Mouse (Mus musculus) cerebellum, adult (tissue): ENCODE results near the gene Hdac9.

Source experiments
- ATAC-seq: cut with Nextera tagmentation; 2 replicates; pipeline ENCODE4 v1.9.2; 2017; ENCODE audit warnings: mild to moderate bottlenecking, moderate library complexity, mixed read lengths; ENCODE audit not compliant: insufficient number of reproducible peaks, low FRiP score, low TSS enrichment

The Hdac9 gene

GRCm38 (mm10) chr12:34916995-34917394, at the start of gene Hdac9:
TSS of gene Hdac9 (minus strand) at chr12:34917095.
- ATAC-seq, result no peak

DNA sequence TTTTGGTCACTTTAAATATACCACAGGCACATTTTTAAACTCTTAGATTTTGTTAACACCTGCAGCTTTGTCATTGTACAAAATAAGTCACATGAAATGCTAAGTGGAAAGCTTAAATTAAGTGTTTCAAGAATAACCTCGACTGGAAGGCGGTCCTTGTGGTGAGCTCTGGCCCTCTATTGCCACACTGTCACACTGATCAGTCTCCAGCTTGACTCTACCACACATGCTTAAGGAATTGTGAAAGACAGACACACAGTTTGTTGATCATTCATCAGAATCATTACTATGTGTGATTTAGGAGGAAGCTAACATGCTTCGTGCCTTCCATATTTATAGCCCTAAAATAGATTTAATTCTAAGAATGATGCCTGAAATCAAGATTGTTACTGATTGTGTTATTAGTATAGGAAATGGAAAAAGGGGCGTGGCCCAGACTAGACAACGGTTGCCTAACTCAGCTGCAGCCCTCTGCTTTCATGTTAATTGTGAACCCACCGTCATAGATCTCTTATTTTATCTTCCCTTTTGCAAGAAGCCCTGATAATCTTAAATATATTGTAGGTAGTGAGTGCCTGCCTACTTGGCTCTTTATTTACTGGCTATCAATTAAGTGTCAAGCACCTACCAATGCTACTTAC, 32.3 kb upstream of the Hdac9 start:
- no peak for ATAC-seq

GRCm38 (mm10) chr12:34937918-34938317, 21.0 kb upstream of the Hdac9 start:
- no peak for ATAC-seq

- no peak for ATAC-seq
These were observed 8.9 kb downstream of the Hdac9 start for GRCm38 (mm10) chr12:34908008-34908407.

DNA sequence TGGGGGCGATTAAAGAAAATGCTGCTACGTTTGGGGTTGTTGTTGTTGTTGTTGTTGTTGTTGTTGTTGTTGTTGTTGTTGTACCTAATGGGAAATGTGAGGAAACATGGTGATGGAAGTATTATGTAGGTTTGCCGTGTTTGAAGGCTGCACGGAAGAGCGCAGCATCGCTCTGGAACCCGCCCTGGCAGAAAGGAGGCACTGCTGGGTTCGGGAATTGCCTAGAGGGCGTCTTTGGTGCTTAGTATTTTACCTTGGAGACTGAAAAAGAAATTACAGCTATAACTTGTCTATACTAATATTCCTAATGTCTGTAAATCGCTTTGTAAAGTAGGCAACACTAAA, 9.4 kb downstream of the Hdac9 start:
- ATAC-seq, result peak; percentile 76

DNA sequence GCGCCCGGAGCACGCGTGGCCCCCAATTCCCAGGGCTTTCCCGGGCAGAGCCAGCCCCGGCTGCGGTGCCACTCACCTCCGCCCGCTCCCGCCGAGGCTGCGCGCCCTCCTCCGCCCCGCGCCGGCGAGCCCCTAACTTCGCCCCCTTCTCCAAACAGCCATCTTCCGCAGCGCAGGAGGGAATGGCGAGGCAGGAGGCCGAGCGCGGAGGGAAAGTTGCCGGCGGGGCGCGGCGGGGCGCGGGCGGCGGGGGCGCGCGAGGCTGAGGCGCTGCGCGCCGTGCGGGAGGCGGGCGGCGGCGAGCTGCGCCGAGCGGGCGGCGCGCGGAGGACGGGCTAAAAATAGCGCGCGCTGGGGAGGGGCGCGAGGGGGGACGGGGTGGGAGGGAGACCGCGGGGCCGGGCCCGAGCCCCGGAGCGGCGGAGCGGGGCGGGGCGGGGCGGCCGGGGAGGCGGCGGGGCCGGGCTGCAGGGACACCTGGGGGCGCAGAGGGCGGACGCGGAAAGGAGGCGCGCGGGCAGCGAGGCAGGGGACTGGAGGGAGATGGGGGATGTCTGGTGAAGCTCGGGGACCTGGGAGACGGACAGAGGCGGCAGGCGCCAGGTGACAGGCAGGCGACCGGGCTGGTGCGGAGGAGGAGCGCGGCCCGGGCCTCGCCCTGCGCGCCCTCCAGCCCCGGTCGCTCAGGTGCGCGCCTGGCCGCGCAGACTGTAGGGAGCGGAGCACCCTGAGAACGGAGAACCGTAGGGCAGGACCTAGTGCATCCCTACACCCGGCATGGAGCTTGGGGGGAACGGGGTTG, 10.0 kb downstream of the Hdac9 start:
- ATAC-seq, result peak; percentile 85

GRCm38 (mm10) chr12:34906376-34906703, 10.6 kb downstream of the Hdac9 start:
- no peak for ATAC-seq

DNA sequence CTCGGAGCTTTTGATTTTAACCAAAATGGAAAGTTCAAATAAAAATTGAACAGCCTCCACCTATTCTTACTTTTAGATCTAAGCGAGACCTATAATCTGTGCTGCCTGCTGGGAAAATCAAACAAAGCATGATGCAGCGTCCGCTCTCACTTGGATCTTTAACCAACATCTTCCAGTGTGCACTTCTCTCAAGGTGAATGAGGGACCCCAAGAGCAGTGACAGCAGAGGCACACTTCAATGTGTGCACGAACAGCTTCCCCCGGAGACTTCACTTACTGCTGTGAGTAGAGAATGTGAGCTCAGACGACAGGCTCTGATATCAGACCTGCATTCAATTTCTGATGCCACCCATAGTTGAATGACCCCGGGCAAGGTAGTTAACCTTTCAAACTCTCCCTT, 16.7 kb downstream of the Hdac9 start:
- no peak for ATAC-seq

GRCm38 (mm10) chr12:34894867-34895266, 22.0 kb downstream of the Hdac9 start:
- ATAC-seq, result no peak

DNA sequence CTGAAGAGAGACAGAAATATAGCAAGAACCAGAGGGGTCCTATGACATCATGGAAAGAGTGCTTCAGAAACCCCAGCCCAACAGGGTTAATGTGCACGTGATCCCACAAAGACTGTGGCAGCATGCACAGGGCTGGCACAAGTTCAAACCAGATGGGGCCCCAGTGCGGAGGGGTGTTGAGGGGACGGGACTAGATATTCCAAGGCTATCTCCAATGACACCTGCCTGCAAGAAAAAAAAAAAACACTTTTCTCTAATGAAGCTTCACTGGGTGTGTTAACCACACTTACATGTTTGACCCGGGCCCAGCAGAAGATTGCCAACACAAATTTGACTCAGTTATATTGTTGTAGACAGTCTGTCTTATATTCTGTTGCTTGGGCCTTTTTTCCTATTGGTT, 28.2 kb downstream of the Hdac9 start:
- no peak for ATAC-seq

DNA sequence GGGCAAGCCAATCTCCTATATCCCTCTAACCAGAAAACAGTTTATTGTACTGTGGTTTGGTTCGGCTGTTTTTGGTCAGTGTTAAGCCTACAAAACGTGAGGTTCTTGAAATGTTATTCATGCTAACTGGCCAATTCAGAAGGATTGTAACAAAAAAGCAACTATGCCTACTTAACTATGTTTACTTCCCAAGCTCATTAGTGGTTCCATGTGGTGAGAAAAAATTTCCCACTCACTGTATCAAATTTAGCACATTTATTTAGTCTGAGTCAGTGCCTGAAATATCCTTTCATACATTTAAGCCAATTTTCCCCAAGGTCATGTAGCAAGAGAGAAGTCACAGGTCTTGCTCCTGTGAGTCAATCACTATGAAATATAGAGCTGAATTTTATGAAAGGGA, 42.0 kb downstream of the Hdac9 start:
- no peak for ATAC-seq

- ATAC-seq, result no peak
These were observed 45.9 kb downstream of the Hdac9 start for GRCm38 (mm10) chr12:34871028-34871427.

DNA sequence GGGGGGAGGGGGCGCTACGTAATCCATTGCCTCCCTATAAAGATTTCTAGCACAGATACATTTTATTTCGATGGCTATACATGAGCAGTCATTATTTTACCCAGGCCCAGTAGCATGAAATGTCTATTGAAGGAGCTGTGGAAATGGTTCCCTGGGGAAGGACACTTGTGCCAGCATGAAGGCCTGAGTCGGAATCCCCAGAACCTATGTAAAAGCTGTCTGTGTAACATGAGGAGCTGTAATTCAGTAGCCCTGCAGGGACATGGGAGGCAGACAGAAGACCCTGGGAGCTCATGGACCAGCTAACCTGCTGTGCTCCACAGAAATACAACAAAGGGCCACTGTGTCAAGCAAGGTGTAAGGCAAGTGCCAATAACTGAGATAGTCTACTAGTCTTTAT, 75.7 kb downstream of the Hdac9 start:
- no peak for ATAC-seq

GRCm38 (mm10) chr12:34837318-34837717, 79.6 kb downstream of the Hdac9 start:
- no peak for ATAC-seq

- no peak for ATAC-seq
These were observed 80.0 kb downstream of the Hdac9 start for GRCm38 (mm10) chr12:34836864-34837263.

- ATAC-seq, result no peak
These were observed 80.8 kb downstream of the Hdac9 start for GRCm38 (mm10) chr12:34836085-34836484.

DNA sequence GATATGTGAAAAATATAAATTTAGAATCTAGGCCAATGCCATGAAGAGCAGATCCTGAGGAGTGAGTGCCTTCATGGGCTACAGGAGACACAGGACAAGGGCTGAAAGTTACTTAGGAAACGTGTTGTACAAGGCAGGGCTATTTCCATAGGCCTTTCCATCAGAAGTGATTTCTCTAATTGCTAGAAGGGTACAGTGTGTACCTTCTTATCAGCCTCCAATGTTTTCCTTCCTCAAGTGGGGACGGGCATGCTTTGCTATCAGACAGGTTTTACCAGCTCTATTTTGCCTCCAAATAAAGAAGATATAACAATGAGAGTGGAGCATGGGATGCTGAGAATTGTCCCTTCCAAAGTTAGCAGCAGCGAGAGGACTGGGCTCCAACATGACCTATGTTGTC, 81.4 kb downstream of the Hdac9 start:
- no peak for ATAC-seq

DNA sequence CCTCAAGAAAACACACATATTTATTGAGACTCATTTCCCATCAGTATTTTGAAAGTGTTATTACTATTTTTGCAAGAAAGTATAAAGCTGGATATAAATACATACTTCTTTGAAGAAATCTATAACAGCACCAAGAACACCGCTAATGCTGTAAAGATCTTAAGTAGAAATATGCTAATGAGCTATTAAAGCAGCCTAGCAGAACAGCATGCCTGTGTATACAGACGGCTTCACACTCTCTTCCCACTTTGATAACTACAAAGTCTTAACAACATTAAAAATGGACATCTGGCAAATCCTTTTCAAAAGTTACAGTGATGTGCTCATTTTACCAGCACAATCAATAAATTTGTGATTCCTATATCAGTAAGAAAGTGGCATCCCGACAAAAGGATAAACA, 88.2 kb downstream of the Hdac9 start:
- ATAC-seq, result no peak

DNA sequence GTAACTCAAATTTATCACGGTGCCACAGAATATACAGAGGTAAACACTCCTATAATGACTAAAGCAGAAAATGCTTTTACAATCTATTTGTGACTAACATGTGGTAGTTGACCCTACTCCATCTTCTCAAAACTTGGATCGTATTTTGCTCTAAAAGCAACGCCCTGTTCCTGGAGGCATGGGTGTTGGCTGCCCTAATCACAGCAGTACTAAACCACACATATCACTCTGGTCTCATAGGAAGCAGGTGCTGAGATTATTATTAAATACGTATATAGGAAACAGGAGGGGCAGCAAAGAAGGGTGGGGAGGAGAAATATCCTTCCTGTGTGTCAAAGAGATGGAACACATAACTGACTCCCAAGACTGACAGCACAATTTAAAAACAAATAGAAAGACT, 90.0 kb downstream of the Hdac9 start:
- ATAC-seq, result no peak

GRCm38 (mm10) chr12:34820229-34820628, 96.7 kb downstream of the Hdac9 start:
- no peak for ATAC-seq

DNA sequence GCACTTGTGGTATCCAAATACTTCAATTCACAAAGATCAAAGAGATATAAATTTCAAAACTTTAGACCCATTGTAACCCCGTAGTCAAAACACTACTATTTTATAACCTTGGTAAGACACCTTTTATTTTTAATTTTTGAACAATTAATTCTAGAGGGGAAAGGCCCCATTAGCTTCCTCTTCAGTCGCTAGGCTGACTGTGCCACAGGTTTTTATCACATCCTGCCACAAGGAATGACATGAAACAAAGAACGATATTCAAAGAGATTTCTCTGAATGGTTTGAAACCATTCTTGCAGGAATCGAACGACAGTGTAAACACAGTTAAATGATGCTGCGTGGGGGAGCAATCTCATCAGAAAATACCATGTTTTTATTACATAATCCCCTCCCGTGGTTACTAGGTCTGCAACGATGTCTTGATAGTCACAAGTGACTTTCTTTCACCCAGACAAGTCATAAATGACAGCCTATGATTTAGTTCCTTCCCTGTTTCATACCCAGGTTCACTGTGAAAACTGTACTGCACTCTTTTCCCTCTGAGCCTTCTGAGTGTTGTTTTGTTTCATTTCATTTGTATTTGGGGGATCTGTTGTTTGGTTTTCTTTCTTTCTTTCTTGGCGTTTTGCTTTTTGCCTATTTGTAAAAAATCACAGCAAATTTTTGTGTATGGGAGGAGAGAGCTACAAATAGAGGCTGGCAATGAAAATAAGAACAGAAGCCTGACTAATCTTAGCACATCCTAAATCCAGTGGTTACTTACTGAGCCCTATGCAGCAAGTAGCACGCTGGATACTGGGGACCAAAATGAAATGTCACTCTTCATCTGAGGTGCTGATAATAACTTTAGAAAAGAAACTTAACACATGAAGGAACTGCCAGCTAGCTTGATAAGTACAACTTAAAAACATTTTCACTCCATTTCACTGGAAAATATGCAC, 105.0 kb downstream of the Hdac9 start:
- no peak for ATAC-seq
